Mouse (Mus musculus): ENCODE data around the gene Ang5. TPM values are rescaled to one million over a fixed set of nuclear protein-coding genes. Genes with fewer than 3 reads are reported as not detected.
"Not testable (repeated sequence)": the region's sequence is repeated elsewhere in the genome, so short reads cannot be mapped to it uniquely, and the experiment has no call there.

The Ang5 gene
- polyA plus RNA-seq, 1 experiment from 2014 or later = not detected

- H3K27me3 ChIP-seq; H3K4me2 ChIP-seq; H3K36me3 ChIP-seq; H3K4me3 ChIP-seq; H3K9me3 ChIP-seq; H3K27ac ChIP-seq; ATAC-seq (ENCODE audit: insufficient number of reproducible peaks, insufficient read depth, low FRiP score, low TSS enrichment, low read depth); H3K9ac ChIP-seq; H3K4me1 ChIP-seq: not testable (repeated sequence)
- WGBS = 16% methylated on average over 5 of the region's 5 CpGs
These were observed 30.5 kb downstream of the Ang5 start for GRCm38 (mm10) chr14:43987404-43987803.

- H3K4me2 ChIP-seq; H3K4me3 ChIP-seq; ATAC-seq (ENCODE audit: insufficient number of reproducible peaks, insufficient read depth, low FRiP score, low TSS enrichment, low read depth); H3K9me3 ChIP-seq; H3K9ac ChIP-seq; H3K27me3 ChIP-seq; H3K36me3 ChIP-seq; H3K4me1 ChIP-seq; H3K27ac ChIP-seq: not testable (repeated sequence)
- 83% methylated on average over 2 of the region's 2 CpGs for WGBS
These were observed 41.7 kb downstream of the Ang5 start for GRCm38 (mm10) chr14:43998455-43999000.

GRCm38 (mm10) chr14:44001600-44001999 lies 44.7 kb downstream of the Ang5 start:
- no peak overlapping the region for H3K27ac ChIP-seq
- H3K4me1 ChIP-seq = no peaks in the 10 kb centered on the region
- H3K36me3 ChIP-seq = no peaks in the 10 kb centered on the region
- no peak overlapping the region for H3K4me3 ChIP-seq
- no peak for ATAC-seq (ENCODE audit: insufficient number of reproducible peaks, insufficient read depth, low FRiP score, low TSS enrichment, low read depth)
- WGBS = 89% methylated on average over 3 of the region's 3 CpGs
- H3K9me3 ChIP-seq = no peaks in the 10 kb centered on the region
- no peak overlapping the region for H3K4me2 ChIP-seq
- no peak overlapping the region for H3K9ac ChIP-seq
- no peaks in the 10 kb centered on the region for H3K27me3 ChIP-seq

GRCm38 (mm10) chr14:44002169-44002568 lies 45.3 kb downstream of the Ang5 start, which contains the start of gene Ang6:
Ang6 (minus strand) TSS chr14:44002269.
- H3K36me3 ChIP-seq = no peaks in the 10 kb centered on the region
- no peak within 1 kb of the TSS for H3K4me3 ChIP-seq
- H3K27me3 ChIP-seq = no peaks in the 10 kb centered on the region
- H3K9ac ChIP-seq = no peak within 1 kb of the TSS
- H3K4me2 ChIP-seq = no peak within 1 kb of the TSS
- no peaks in the 10 kb centered on the region for H3K9me3 ChIP-seq
- no peak for ATAC-seq (ENCODE audit: insufficient number of reproducible peaks, insufficient read depth, low FRiP score, low TSS enrichment, low read depth)
- H3K4me1 ChIP-seq = no peaks in the 10 kb centered on the region
- WGBS = 78% methylated on average over 1 of the region's 1 CpGs
- H3K27ac ChIP-seq = no peak within 1 kb of the TSS

GRCm38 (mm10) chr14:44008021-44008420 lies 51.2 kb downstream of the Ang5 start:
- not testable (repeated sequence) for H3K27me3 ChIP-seq; H3K36me3 ChIP-seq; H3K4me1 ChIP-seq; ATAC-seq (ENCODE audit: insufficient number of reproducible peaks, insufficient read depth, low FRiP score, low TSS enrichment, low read depth); H3K4me3 ChIP-seq; H3K27ac ChIP-seq; H3K9me3 ChIP-seq; H3K4me2 ChIP-seq; H3K9ac ChIP-seq
- WGBS = no CpG with 5 or more reads among the region's 1 CpGs

- not testable (repeated sequence) for H3K9ac ChIP-seq
These were observed 52.8 kb downstream of the Ang5 start for GRCm38 (mm10) chr14:44009686-44010085.

More at GRCm38 (mm10) chr14:44009686-44010085, 52.8 kb downstream of the Ang5 start:
- not testable (repeated sequence) for H3K27ac ChIP-seq; H3K36me3 ChIP-seq; H3K9me3 ChIP-seq; H3K27me3 ChIP-seq; H3K4me2 ChIP-seq; ATAC-seq (ENCODE audit: insufficient number of reproducible peaks, insufficient read depth, low FRiP score, low TSS enrichment, low read depth); H3K4me1 ChIP-seq; H3K4me3 ChIP-seq
- WGBS = 27% methylated on average over 2 of the region's 2 CpGs

Other genes with a start within 250 kb of the Ang5 start
- not detected in 2 replicates for gene Gm16506, start 229.6 kb upstream of the Ang5 start, polyA plus RNA-seq (2015; fragmentation: Nextera tagmentation; extraction: Ambion mirVana)
- gene Gm6526, start 209.2 kb upstream of the Ang5 start, polyA plus RNA-seq (2015; fragmentation: Nextera tagmentation; extraction: Ambion mirVana) = not detected in 2 replicates
- not detected in 2 replicates for gene Gm8180, start 172.3 kb upstream of the Ang5 start, polyA plus RNA-seq (2015; fragmentation: Nextera tagmentation; extraction: Ambion mirVana)
- gene Ear1, start 81.6 kb upstream of the Ang5 start, polyA plus RNA-seq (2015; fragmentation: Nextera tagmentation; extraction: Ambion mirVana) = not detected in 2 replicates
- not detected in 2 replicates for gene Ear10, start 33.5 kb upstream of the Ang5 start, polyA plus RNA-seq (2015; fragmentation: Nextera tagmentation; extraction: Ambion mirVana)
- 7.3 and 7.4 TPM in 2 replicates for gene Gm8113, start 31.7 kb upstream of the Ang5 start, polyA plus RNA-seq (2015; fragmentation: Nextera tagmentation; extraction: Ambion mirVana)
- gene Ang6, start 45.2 kb downstream of the Ang5 start, polyA plus RNA-seq (2015; fragmentation: Nextera tagmentation; extraction: Ambion mirVana) = not detected in 2 replicates
- not detected in 2 replicates for gene Ear2, start 145.6 kb downstream of the Ang5 start, polyA plus RNA-seq (2015; fragmentation: Nextera tagmentation; extraction: Ambion mirVana)
- not detected in 2 replicates for gene Gm3327, start 166.8 kb downstream of the Ang5 start, polyA plus RNA-seq (2015; fragmentation: Nextera tagmentation; extraction: Ambion mirVana)
- gene Gm8212, start 240.6 kb downstream of the Ang5 start, polyA plus RNA-seq (2015; fragmentation: Nextera tagmentation; extraction: Ambion mirVana) = not detected in 2 replicates